Mouse (Mus musculus) stomach, adult 2 months (tissue): ENCODE results near the gene Olfr1352. TPM values are rescaled to one million over a fixed set of nuclear protein-coding genes. Genes with fewer than 3 reads are reported as not detected.

Source experiments
- polyA plus RNA-seq: library from polyadenylated mRNA; depleted of rRNA; stranded (reverse); fragments of >200 nt; gene quantifications from 2 replicates; pipeline ENCODE4 v1.2.3, GENCODE M21; 2012; rRNA removed

Gene Olfr1352
- polyA plus RNA-seq = not detected in 2 replicates

DNA sequence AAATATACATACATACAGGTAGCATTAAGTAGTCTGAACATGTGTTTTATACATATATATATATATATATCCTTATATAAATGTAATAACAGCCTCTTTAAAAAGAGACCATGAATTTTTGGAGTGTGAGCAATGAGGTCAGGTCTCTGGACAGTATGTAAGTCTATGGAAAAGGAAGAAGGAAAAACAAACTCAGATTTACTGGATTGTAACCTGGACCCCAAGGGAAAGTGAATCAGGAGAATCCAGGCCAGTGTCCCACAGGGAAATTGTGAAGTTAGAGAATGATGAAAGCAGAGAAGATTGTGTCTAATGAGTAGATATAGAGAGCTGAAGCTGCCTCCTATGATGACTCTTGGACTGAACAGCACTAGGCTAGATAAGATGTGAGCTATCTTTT lies at the start of gene Olfr1352:
Olfr1352 (plus strand) TSS at position 301 of the 400 bp plus-strand sequence.

DNA sequence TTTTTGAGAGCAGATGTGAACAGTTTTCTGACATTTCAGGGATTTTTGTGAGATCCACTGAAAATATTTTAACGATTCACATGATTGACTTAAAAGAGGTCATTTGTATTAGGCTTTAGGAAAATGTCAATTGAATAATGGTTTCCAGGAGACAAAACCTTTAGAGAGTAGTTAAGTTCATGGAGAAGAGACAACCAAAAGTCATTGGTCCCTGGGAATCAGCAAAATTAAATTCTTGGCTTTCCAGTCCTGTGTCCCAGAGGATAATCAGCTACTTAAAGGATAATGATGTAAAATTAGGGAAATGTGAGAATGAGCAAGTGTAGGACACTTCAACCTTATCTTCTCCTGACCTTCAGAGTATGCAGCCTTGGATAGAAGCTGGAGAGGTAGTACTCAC lies 30.5 kb upstream of the Olfr1352 start, which contains the start of gene Olfr8:
Olfr8 (plus strand) TSS at position 301 of the 400 bp plus-strand sequence.

DNA sequence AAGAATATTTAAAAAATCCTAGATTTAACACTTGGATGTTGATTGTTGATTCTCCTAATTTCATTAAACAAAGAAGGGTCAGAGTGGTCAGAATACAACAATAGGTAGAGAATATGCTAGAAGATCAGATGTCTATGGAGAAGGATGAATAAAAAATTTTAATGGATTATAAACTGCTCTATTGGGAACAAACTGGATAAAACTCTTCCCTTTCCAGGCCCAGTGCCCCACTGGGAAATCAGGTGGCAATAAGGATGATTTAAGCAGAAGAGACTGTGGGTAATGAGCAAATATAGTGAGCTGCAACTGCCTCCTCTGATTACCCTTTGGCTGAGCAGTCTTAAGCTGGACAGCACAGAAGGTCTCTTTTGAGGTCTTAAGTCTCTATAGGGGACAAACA lies 17.8 kb upstream of the Olfr1352 start, which contains the start of gene Olfr1353:
Olfr1353 (plus strand) TSS at position 301 of the 400 bp plus-strand sequence.

DNA sequence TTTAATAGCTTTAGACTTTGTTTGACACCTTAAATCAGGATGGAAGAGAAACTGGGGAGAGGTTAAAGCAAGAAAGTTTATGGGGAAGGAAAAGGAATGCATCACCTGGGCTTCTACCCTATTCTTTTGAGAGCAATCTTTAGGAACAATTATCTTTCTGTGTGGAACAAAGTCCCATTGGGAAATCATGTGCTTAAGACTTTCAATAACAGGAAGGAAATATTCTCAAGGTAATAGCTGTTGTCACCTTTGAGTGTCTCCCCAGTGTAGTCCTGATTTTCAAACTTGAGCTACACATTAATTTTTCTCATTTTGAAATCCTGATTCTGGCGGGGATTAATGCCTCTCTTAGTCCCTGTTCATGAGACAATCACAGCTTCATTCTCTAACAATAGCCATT lies 31.3 kb downstream of the Olfr1352 start, which contains the start of gene Olfr1351:
Olfr1351 (plus strand) TSS at position 301 of the 400 bp plus-strand sequence.

DNA sequence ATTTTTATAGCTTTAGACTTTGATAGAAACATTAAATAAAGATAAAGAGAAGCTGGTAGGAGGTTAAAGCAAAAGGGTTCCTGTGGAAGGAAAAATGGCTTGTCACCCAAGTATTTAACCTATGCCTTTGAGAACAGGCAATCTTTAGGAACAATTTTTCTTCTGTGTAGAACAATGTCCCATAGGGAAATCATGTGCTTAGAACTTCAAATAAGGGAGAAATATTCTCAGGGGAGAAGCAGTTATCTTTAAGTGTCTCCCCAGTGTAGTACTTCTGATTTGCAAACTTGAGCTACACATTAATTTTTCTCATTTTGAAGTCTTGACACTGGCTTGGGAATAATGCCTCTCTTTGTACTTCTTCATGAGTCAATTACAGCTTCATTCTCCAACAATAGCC lies 47.6 kb downstream of the Olfr1352 start, which contains the start of gene Olfr57:
Olfr57 (plus strand) TSS at position 301 of the 400 bp plus-strand sequence.

Other genes with a start within 250 kb of the Olfr1352 start
- gene Ccdc105, start 228.0 kb upstream of the Olfr1352 start, polyA plus RNA-seq = not detected in 2 replicates
- gene Slc1a6, start 200.6 kb upstream of the Olfr1352 start, polyA plus RNA-seq = 0.19 and 0.45 TPM in 2 replicates
- not detected in 2 replicates for gene Olfr1356, start 128.9 kb upstream of the Olfr1352 start, polyA plus RNA-seq
- gene Olfr1355, start 105.5 kb upstream of the Olfr1352 start, polyA plus RNA-seq = not detected in 2 replicates
- gene Olfr1354, start 67.9 kb upstream of the Olfr1352 start, polyA plus RNA-seq = not detected in 2 replicates
- not detected in 2 replicates for gene Olfr8, start 30.4 kb upstream of the Olfr1352 start, polyA plus RNA-seq
- gene Olfr1353, start 17.7 kb upstream of the Olfr1352 start, polyA plus RNA-seq = not detected in 2 replicates
- gene Olfr1351, start 31.4 kb downstream of the Olfr1352 start, polyA plus RNA-seq = not detected in 2 replicates
- not detected in 2 replicates for gene Olfr57, start 47.7 kb downstream of the Olfr1352 start, polyA plus RNA-seq
- gene 2610008E11Rik, start 116.5 kb downstream of the Olfr1352 start, polyA plus RNA-seq = 0.11 and 0.47 TPM in 2 replicates
- not detected in 2 replicates for gene Vmn2r80, start 167.7 kb downstream of the Olfr1352 start, polyA plus RNA-seq